Mouse (Mus musculus): ENCODE results near the gene Sprr2j-ps.

- TF ChIP-seq CTCF (conservative IDR thresholded peaks at IDR 0.05; ENCODE audit: insufficient read depth, insufficient read length, low read depth, low read length), result no peak
- no peak for TF ChIP-seq POLR2A (IDR thresholded peaks at IDR 0.05; ENCODE audit: low read depth, low read length)
These were observed 44.3 kb upstream of the Sprr2j-ps start for GRCm38 (mm10) chr3:92373613-92374012.
